Mouse (Mus musculus): ENCODE measurements at regions not wholly inside any gene's neighbourhood (a gene's known extent, or its start where the extent isn't known, plus 50 kb on each side); places are given as distances from the start of the nearest gene placed in this dataset.

- DNase-seq (ENCODE audit: low spot score) (no peak), ATAC-seq (ENCODE audit: low FRiP score, low read depth) (no peak)
- H3K4me2 ChIP-seq (replicated peaks; ENCODE audit: low read depth, low read length, severe bottlenecking), result no peak overlapping the region
- WGBS, result 69% methylated on average over 4 of the region's 4 CpGs
- H3K9ac ChIP-seq (ENCODE audit: low read depth, low read length, severe bottlenecking), result no peak overlapping the region
- H3K27me3 ChIP-seq (ENCODE audit: control insufficient read depth, insufficient read depth, low read length), result no peaks in the 10 kb centered on the region
- no peak for TF ChIP-seq POLR2A (IDR thresholded peaks at IDR 0.05; ENCODE audit: borderline replicate concordance, extremely low read depth, insufficient read depth, insufficient read length)
- no peak overlapping the region for H3K4me3 ChIP-seq (replicated peaks; ENCODE audit: low read length)
- no peaks in the 10 kb centered on the region for H3K9me3 ChIP-seq (ENCODE audit: control insufficient read depth, low read length)
- H3K36me3 ChIP-seq (ENCODE audit: control insufficient read depth, insufficient read depth, low read length), result no peaks in the 10 kb centered on the region
- no peak overlapping the region for H3K27ac ChIP-seq (replicated peaks; ENCODE audit: low read depth, low read length)
- no peaks in the 10 kb centered on the region for H3K4me1 ChIP-seq (ENCODE audit: control insufficient read depth, insufficient read depth, low read length)
Measured at GRCm38 (mm10) chr10:15046285-15046684, 328.3 kb upstream of the Gje1 start.

- Histone ChIP-seq H3K27ac (replicated peaks; ENCODE audit: low read depth, low read length) (no peak overlapping the region), H3K4me2 (replicated peaks; ENCODE audit: low read depth, low read length, severe bottlenecking) (no peak overlapping the region), H3K9ac (ENCODE audit: low read depth, low read length, severe bottlenecking) (no peak overlapping the region), H3K27me3 (ENCODE audit: control insufficient read depth, insufficient read depth, low read length) (no peaks in the 10 kb centered on the region), H3K9me3 (ENCODE audit: control insufficient read depth, low read length) (no peaks in the 10 kb centered on the region), H3K4me1 (ENCODE audit: control insufficient read depth, insufficient read depth, low read length) (no peaks in the 10 kb centered on the region), H3K4me3 (replicated peaks; ENCODE audit: low read length) (no peak overlapping the region), H3K36me3 (ENCODE audit: control insufficient read depth, insufficient read depth, low read length) (no peaks in the 10 kb centered on the region)
- 66% methylated on average over 3 of the region's 3 CpGs for WGBS
- ATAC-seq (ENCODE audit: low FRiP score, low read depth) (no peak), DNase-seq (ENCODE audit: low spot score) (no peak)
- TF ChIP-seq POLR2A (IDR thresholded peaks at IDR 0.05; ENCODE audit: borderline replicate concordance, extremely low read depth, insufficient read depth, insufficient read length), result no peak
Measured at GRCm38 (mm10) chr10:15037571-15037970, 319.6 kb upstream of the Gje1 start.

GRCm38 (mm10) chr10:15031517-15031916 lies 313.5 kb upstream of the Gje1 start:
- Histone ChIP-seq H3K4me2 (replicated peaks; ENCODE audit: low read depth, low read length, severe bottlenecking) (no peak overlapping the region), H3K9ac (ENCODE audit: low read depth, low read length, severe bottlenecking) (no peak overlapping the region), H3K9me3 (ENCODE audit: control insufficient read depth, low read length) (no peaks in the 10 kb centered on the region), H3K4me1 (ENCODE audit: control insufficient read depth, insufficient read depth, low read length) (no peaks in the 10 kb centered on the region), H3K4me3 (replicated peaks; ENCODE audit: low read length) (no peak overlapping the region), H3K36me3 (ENCODE audit: control insufficient read depth, insufficient read depth, low read length) (no peaks in the 10 kb centered on the region), H3K27ac (replicated peaks; ENCODE audit: low read depth, low read length) (no peak overlapping the region), H3K27me3 (ENCODE audit: control insufficient read depth, insufficient read depth, low read length) (no peaks in the 10 kb centered on the region)
- 79% methylated on average over 1 of the region's 1 CpGs for WGBS
- no peak for ATAC-seq (ENCODE audit: low FRiP score, low read depth)
- no peak for TF ChIP-seq POLR2A (IDR thresholded peaks at IDR 0.05; ENCODE audit: borderline replicate concordance, extremely low read depth, insufficient read depth, insufficient read length)
- no peak for DNase-seq (ENCODE audit: low spot score)

GRCm38 (mm10) chr10:15029151-15029550 lies 311.1 kb upstream of the Gje1 start:
- no peak overlapping the region for H3K4me2 ChIP-seq (replicated peaks; ENCODE audit: low read depth, low read length, severe bottlenecking)
- H3K4me3 ChIP-seq (replicated peaks; ENCODE audit: low read length), result no peak overlapping the region
- no peak overlapping the region for H3K9ac ChIP-seq (ENCODE audit: low read depth, low read length, severe bottlenecking)
- DNase-seq (ENCODE audit: low spot score) (no peak), ATAC-seq (ENCODE audit: low FRiP score, low read depth) (no peak)
- no peaks in the 10 kb centered on the region for H3K27me3 ChIP-seq (ENCODE audit: control insufficient read depth, insufficient read depth, low read length)
- H3K9me3 ChIP-seq (ENCODE audit: control insufficient read depth, low read length), result no peaks in the 10 kb centered on the region
- no peaks in the 10 kb centered on the region for H3K4me1 ChIP-seq (ENCODE audit: control insufficient read depth, insufficient read depth, low read length)
- no peak for TF ChIP-seq POLR2A (IDR thresholded peaks at IDR 0.05; ENCODE audit: borderline replicate concordance, extremely low read depth, insufficient read depth, insufficient read length)
- no peaks in the 10 kb centered on the region for H3K36me3 ChIP-seq (ENCODE audit: control insufficient read depth, insufficient read depth, low read length)
- H3K27ac ChIP-seq (replicated peaks; ENCODE audit: low read depth, low read length), result no peak overlapping the region

GRCm38 (mm10) chr10:15013919-15014318 lies 295.9 kb upstream of the Gje1 start:
- H3K9me3 ChIP-seq (ENCODE audit: control insufficient read depth, low read length), result no peaks in the 10 kb centered on the region
- H3K4me1 ChIP-seq (ENCODE audit: control insufficient read depth, insufficient read depth, low read length), result no peaks in the 10 kb centered on the region
- H3K4me2 ChIP-seq (replicated peaks; ENCODE audit: low read depth, low read length, severe bottlenecking), result no peak overlapping the region
- H3K9ac ChIP-seq (ENCODE audit: low read depth, low read length, severe bottlenecking), result no peak overlapping the region
- no peak for TF ChIP-seq POLR2A (IDR thresholded peaks at IDR 0.05; ENCODE audit: borderline replicate concordance, extremely low read depth, insufficient read depth, insufficient read length)
- H3K27ac ChIP-seq (replicated peaks; ENCODE audit: low read depth, low read length), result no peak overlapping the region
- WGBS, result 72% methylated on average over 4 of the region's 4 CpGs
- DNase-seq (ENCODE audit: low spot score) (no peak), ATAC-seq (ENCODE audit: low FRiP score, low read depth) (no peak)
- H3K27me3 ChIP-seq (ENCODE audit: control insufficient read depth, insufficient read depth, low read length), result no peaks in the 10 kb centered on the region
- no peaks in the 10 kb centered on the region for H3K36me3 ChIP-seq (ENCODE audit: control insufficient read depth, insufficient read depth, low read length)
- no peak overlapping the region for H3K4me3 ChIP-seq (replicated peaks; ENCODE audit: low read length)

- DNase-seq (ENCODE audit: low spot score) (no peak), ATAC-seq (ENCODE audit: low FRiP score, low read depth) (no peak)
- no peaks in the 10 kb centered on the region for H3K36me3 ChIP-seq (ENCODE audit: control insufficient read depth, insufficient read depth, low read length)
- H3K4me1 ChIP-seq (ENCODE audit: control insufficient read depth, insufficient read depth, low read length), result no peaks in the 10 kb centered on the region
- H3K4me2 ChIP-seq (replicated peaks; ENCODE audit: low read depth, low read length, severe bottlenecking), result no peak overlapping the region
- no peaks in the 10 kb centered on the region for H3K9me3 ChIP-seq (ENCODE audit: control insufficient read depth, low read length)
- no peak overlapping the region for H3K4me3 ChIP-seq (replicated peaks; ENCODE audit: low read length)
- H3K27me3 ChIP-seq (ENCODE audit: control insufficient read depth, insufficient read depth, low read length), result no peaks in the 10 kb centered on the region
- H3K27ac ChIP-seq (replicated peaks; ENCODE audit: low read depth, low read length), result no peak overlapping the region
- TF ChIP-seq POLR2A (IDR thresholded peaks at IDR 0.05; ENCODE audit: borderline replicate concordance, extremely low read depth, insufficient read depth, insufficient read length), result no peak
- no peak overlapping the region for H3K9ac ChIP-seq (ENCODE audit: low read depth, low read length, severe bottlenecking)
- 80% methylated on average over 2 of the region's 2 CpGs for WGBS
Measured at GRCm38 (mm10) chr10:14996374-14996773, 278.4 kb upstream of the Gje1 start.

Data from limb, embryonic 14.5 days (tissue).